Mouse (Mus musculus) kidney, embryonic 14.5 days (tissue): ENCODE measurements around the gene Xrcc6. TPM values are rescaled to one million over a fixed set of nuclear protein-coding genes. Genes with fewer than 3 reads are reported as not detected.

Experiments used
- ATAC-seq: fragments of 200-750 bp; cut with Nextera tagmentation; 2 replicates; pipeline ENCODE4 v1.8.0; 2017; ENCODE audit warnings: moderate number of reproducible peaks, mild to moderate bottlenecking, moderate TSS enrichment, moderate library complexity; ENCODE audit not compliant: low FRiP score, low TSS enrichment
- H3K27ac ChIP-seq: fragments of 300-500 bp; sonication (generic); 2 replicates; pipeline ENCODE4 v1.5.1; 2014; ENCODE audit warnings: low read depth, mild to moderate bottlenecking, low read length, moderate library complexity, mixed read lengths
- H3K27me3 ChIP-seq: fragments of 300-500 bp; sonication (generic); 2 replicates; pipeline ENCODE4 v1.6.1; 2014; ENCODE audit warnings: mild to moderate bottlenecking, low read length; ENCODE audit not compliant: control insufficient read depth, insufficient read depth
- H3K36me3 ChIP-seq: fragments of 300-500 bp; sonication (generic); 2 replicates; pipeline ENCODE4 v1.6.1; 2014; ENCODE audit warnings: low read length, mixed read lengths; ENCODE audit not compliant: control insufficient read depth, insufficient read depth
- H3K4me1 ChIP-seq: fragments of 300-500 bp; sonication (generic); 2 replicates; pipeline ENCODE4 v1.6.1; 2014; ENCODE audit warnings: low read length, mixed read lengths; ENCODE audit not compliant: control insufficient read depth, insufficient read depth
- H3K4me2 ChIP-seq: fragments of 300-500 bp; sonication (generic); replicated peaks from 2 replicates; pipeline ENCODE4 v1.6.1; 2014; ENCODE audit warnings: low read depth, mild to moderate bottlenecking, low read length
- H3K4me3 ChIP-seq: fragments of 300-500 bp; sonication (generic); 2 replicates; pipeline ENCODE4 v1.5.1; 2014; ENCODE audit warnings: mild to moderate bottlenecking, low read length
- H3K9ac ChIP-seq: fragments of 300-500 bp; sonication (generic); 2 replicates; pipeline ENCODE4 v1.6.1; 2014; ENCODE audit warnings: low read depth, mild to moderate bottlenecking, low read length, moderate library complexity
- H3K9me3 ChIP-seq: fragments of 300-500 bp; sonication (generic); 2 replicates; pipeline ENCODE4 v1.6.1; 2016; ENCODE audit warnings: low read length; ENCODE audit not compliant: control insufficient read depth
- WGBS: fragments of 180-500 bp; shearing (Covaris S2); extraction: QIAGEN DNeasy Blood & Tissue Kit; methylation state at CpG from one replicate; pipeline ENCODE4 v1.1.7; 2014; 5-methylcytosine and 5-hydroxymethylcytosine counted together
- polyA plus RNA-seq: library from polyadenylated mRNA; unstranded; fragments of >200 nt; fragmentation: Nextera tagmentation; extraction: Ambion mirVana; gene quantifications from 2 replicates; pipeline ENCODE4 v1.2.1, GENCODE M21; 2014

Xrcc6 gene
- polyA plus RNA-seq, 1 experiment from 2014 or later = 87.6 TPM

DNA sequence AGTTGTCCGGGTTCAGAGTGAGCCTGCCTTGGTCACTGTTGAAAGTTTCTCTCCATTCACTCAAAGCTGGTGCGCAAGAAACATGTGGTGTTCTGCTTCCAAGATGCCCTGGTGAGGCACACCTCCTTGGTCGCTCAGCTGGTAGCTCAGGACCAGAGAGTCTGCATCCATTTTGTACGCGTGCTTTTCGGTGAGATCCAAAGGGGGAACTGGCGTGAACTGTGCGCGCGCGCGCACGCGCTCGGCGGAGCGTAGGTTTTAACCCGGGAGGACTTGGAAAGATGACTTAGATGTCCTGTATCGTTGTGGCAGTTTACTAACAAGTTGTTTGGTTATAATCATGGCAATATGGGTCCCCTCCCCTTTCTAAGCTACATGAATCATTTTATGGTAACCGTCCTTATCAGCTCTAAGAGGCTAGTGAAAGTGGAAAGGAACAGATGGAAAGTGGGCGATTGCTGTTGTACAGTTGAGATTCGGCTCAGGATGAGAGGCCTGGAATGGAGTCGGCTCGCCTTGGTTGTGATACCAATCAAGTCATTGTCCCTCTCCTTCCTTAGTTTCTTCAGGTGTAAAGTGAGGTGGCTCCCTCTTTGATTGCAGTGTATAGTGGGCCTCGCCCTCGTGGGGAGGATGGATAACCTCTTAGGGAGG, 84.3 kb downstream of the Xrcc6 start:
- peaks cover 22% of the 10 kb centered on the region for H3K27me3 ChIP-seq
- WGBS = 91% methylated on average over 26 of the region's 26 CpGs

DNA sequence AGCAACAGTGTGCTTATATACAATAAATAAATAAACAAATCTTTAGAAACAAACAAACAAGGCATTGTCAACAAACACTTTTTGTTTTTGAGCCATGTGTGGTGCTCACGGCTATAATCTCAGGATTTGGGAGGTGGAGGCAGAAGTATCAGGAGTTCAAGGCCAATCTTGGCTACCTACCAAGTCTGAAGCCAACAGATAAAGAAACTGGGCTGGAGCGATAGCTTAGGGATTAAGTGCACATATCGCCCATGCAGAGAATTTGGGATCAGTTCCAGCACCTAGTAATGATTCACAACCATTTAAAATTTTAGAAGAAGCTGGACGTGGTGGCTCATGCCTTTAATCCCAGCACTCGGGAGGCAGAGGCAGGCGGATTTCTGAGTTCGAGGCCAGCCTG, 85.9 kb downstream of the Xrcc6 start:
- no peak overlapping the region for H3K4me3 ChIP-seq
- WGBS = 87% methylated on average over 7 of the region's 7 CpGs
- no peak overlapping the region for H3K4me2 ChIP-seq
- no peak overlapping the region for H3K27ac ChIP-seq
- peaks cover 22% of the 10 kb centered on the region for H3K27me3 ChIP-seq
- H3K9ac ChIP-seq = no peak overlapping the region
- no peaks in the 10 kb centered on the region for H3K36me3 ChIP-seq
- no peak for ATAC-seq
- no peaks in the 10 kb centered on the region for H3K9me3 ChIP-seq
- H3K4me1 ChIP-seq = no peaks in the 10 kb centered on the region

More for the DNA sequence above, 84.3 kb downstream of the Xrcc6 start:
- Histone ChIP-seq H3K9ac (no peak overlapping the region), H3K27ac (no peak overlapping the region), H3K4me3 (no peak overlapping the region), H3K36me3 (no peaks in the 10 kb centered on the region), H3K9me3 (no peaks in the 10 kb centered on the region), H3K4me2 (no peak overlapping the region), H3K4me1 (no peaks in the 10 kb centered on the region)
- ATAC-seq = no peak

- Histone ChIP-seq H3K4me3 (no peak overlapping the region), H3K36me3 (no peaks in the 10 kb centered on the region), H3K4me2 (no peak overlapping the region), H3K4me1 (no peaks in the 10 kb centered on the region), H3K9ac (no peak overlapping the region), H3K27me3 (no peaks in the 10 kb centered on the region), H3K9me3 (no peaks in the 10 kb centered on the region), H3K27ac (no peak overlapping the region)
- WGBS = 61% methylated on average over 10 of the region's 10 CpGs
- no peak for ATAC-seq
Observed at GRCm38 (mm10) chr15:82079883-82080282, 92.2 kb downstream of the Xrcc6 start.

GRCm38 (mm10) chr15:82081161-82081560, 93.5 kb downstream of the Xrcc6 start:
- 38% methylated on average over 7 of the region's 7 CpGs for WGBS
- no peaks in the 10 kb centered on the region for H3K36me3 ChIP-seq
- H3K27ac ChIP-seq = no peak overlapping the region
- H3K4me1 ChIP-seq = no peaks in the 10 kb centered on the region
- no peak overlapping the region for H3K4me3 ChIP-seq
- no peak for ATAC-seq
- H3K9me3 ChIP-seq = no peaks in the 10 kb centered on the region
- H3K9ac ChIP-seq = no peak overlapping the region
- H3K27me3 ChIP-seq = no peaks in the 10 kb centered on the region
- no peak overlapping the region for H3K4me2 ChIP-seq

DNA sequence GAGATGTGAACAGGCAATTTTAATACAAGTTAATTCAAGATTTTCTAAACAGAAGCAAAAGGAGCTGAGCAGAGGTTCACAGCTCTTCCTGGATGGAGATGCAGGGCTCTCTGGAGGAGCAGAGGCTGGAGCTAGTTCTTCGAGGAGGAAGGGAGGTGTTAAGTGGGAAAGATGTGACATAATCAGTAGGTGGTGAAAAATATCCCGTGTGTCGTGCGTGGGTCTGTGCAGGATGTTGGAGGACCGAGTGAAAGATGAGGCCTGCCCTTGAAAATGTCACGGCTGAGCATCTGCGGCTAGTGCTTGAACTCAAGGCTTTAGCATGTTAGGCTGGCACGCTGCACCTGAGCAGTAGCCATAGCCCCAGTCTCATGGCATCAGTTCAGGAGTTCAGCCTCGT, 98.0 kb downstream of the Xrcc6 start:
- Histone ChIP-seq H3K9me3 (no peaks in the 10 kb centered on the region), H3K27ac (no peak overlapping the region)
- no peak for ATAC-seq

GRCm38 (mm10) chr15:82086131-82086530, 98.5 kb downstream of the Xrcc6 start:
- H3K9ac ChIP-seq = no peak overlapping the region
- 78% methylated on average over 12 of the region's 12 CpGs for WGBS
- ATAC-seq = no peak
- H3K4me1 ChIP-seq = no peaks in the 10 kb centered on the region
- H3K27ac ChIP-seq = no peak overlapping the region
- no peaks in the 10 kb centered on the region for H3K36me3 ChIP-seq
- no peaks in the 10 kb centered on the region for H3K9me3 ChIP-seq
- H3K27me3 ChIP-seq = no peaks in the 10 kb centered on the region
- H3K4me3 ChIP-seq = no peak overlapping the region
- no peak overlapping the region for H3K4me2 ChIP-seq

More for the DNA sequence above, 98.0 kb downstream of the Xrcc6 start:
- no peaks in the 10 kb centered on the region for H3K36me3 ChIP-seq
- no peak overlapping the region for H3K4me2 ChIP-seq
- no peak overlapping the region for H3K4me3 ChIP-seq
- H3K9ac ChIP-seq = no peak overlapping the region
- no peaks in the 10 kb centered on the region for H3K4me1 ChIP-seq
- H3K27me3 ChIP-seq = no peaks in the 10 kb centered on the region
- 81% methylated on average over 9 of the region's 9 CpGs for WGBS

DNA sequence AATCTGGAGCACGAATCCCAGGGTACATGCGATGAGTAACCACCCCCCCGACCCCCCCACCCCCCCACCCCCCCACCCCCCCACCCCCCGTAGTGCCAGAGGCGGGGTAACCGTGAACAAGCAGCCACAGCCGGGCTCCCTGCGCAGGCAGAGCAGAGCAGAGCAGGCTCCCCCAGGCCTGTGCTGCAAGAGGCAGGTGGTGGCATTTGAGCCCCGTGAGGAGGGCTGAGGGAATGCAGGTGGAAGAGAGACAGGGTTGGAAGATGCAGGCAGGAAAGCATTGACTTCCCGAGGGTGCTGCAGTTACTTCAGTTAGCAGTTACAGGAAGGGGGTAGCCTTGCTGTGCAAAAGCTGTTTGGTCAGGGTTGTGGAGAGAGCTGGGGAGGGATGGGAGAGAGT, 99.6 kb downstream of the Xrcc6 start:
- H3K27ac ChIP-seq = no peak overlapping the region
- ATAC-seq = no peak
- H3K36me3 ChIP-seq = no peaks in the 10 kb centered on the region
- H3K9ac ChIP-seq = no peak overlapping the region
- no peaks in the 10 kb centered on the region for H3K27me3 ChIP-seq
- 12% methylated on average over 10 of the region's 10 CpGs for WGBS
- no peaks in the 10 kb centered on the region for H3K9me3 ChIP-seq
- H3K4me1 ChIP-seq = no peaks in the 10 kb centered on the region
- H3K4me2 ChIP-seq = no peak overlapping the region
- no peak overlapping the region for H3K4me3 ChIP-seq

Other genes with a start within 250 kb of the Xrcc6 start
- gene Zc3h7b, start 242.8 kb upstream of the Xrcc6 start, polyA plus RNA-seq = 46.3 and 60.5 TPM in 2 replicates
- gene Rangap1, start 242.3 kb upstream of the Xrcc6 start, polyA plus RNA-seq = 85.0 and 100.0 TPM in 2 replicates
- 16.1 and 19.2 TPM in 2 replicates for gene Tef, start 185.4 kb upstream of the Xrcc6 start, polyA plus RNA-seq
- 19.4 and 24.1 TPM in 2 replicates for gene Tob2, start 129.0 kb upstream of the Xrcc6 start, polyA plus RNA-seq
- 192 and 223 TPM in 2 replicates for gene Phf5a, start 115.9 kb upstream of the Xrcc6 start, polyA plus RNA-seq
- 123 and 191 TPM in 2 replicates for gene Aco2, start 115.5 kb upstream of the Xrcc6 start, polyA plus RNA-seq
- 76.5 and 78.9 TPM in 2 replicates for gene Polr3h, start 61.6 kb upstream of the Xrcc6 start, polyA plus RNA-seq
- gene Csdc2, start 51.1 kb upstream of the Xrcc6 start, polyA plus RNA-seq = 17.5 and 28.1 TPM in 2 replicates
- 28.3 and 33.0 TPM in 2 replicates for gene Pmm1, start 26.9 kb upstream of the Xrcc6 start, polyA plus RNA-seq
- gene 1700029P11Rik, start 7.3 kb upstream of the Xrcc6 start, polyA plus RNA-seq = not detected in 2 replicates
- 18.9 and 33.0 TPM in 2 replicates for gene Desi1, start 46.0 kb downstream of the Xrcc6 start, polyA plus RNA-seq
- gene Snu13, start 59.8 kb downstream of the Xrcc6 start, polyA plus RNA-seq = 342 and 399 TPM in 2 replicates
- gene 4930407I10Rik, start 71.3 kb downstream of the Xrcc6 start, polyA plus RNA-seq = not detected in 2 replicates
- 0.07 TPM in 1 of 2 replicates, not detected in the other for gene Mei1, start 82.2 kb downstream of the Xrcc6 start, polyA plus RNA-seq
- 12.8 and 19.6 TPM in 2 replicates for gene Ccdc134, start 140.1 kb downstream of the Xrcc6 start, polyA plus RNA-seq
- 76.9 and 114 TPM in 2 replicates for gene Srebf2, start 159.3 kb downstream of the Xrcc6 start, polyA plus RNA-seq
- gene Shisa8, start 225.0 kb downstream of the Xrcc6 start, polyA plus RNA-seq = 0.80 and 1.1 TPM in 2 replicates
- gene Tnfrsf13c, start 236.5 kb downstream of the Xrcc6 start, polyA plus RNA-seq = 0.12 and 0.13 TPM in 2 replicates